Mouse (Mus musculus) liver, postnatal 0 days (tissue): ENCODE data around the gene Slc35e4.

Experiments
- CTCF ChIP-seq: sonication (generic); IDR thresholded peaks from 2 replicates; pipeline ENCODE4 v1.5.1; 2016; ENCODE audit warnings: antibody characterized with exemption, low read depth
- EP300 ChIP-seq: IDR thresholded peaks from 2 replicates; pipeline ENCODE4 v1.6.1; 2016; ENCODE audit warnings: antibody characterized with exemption, low read depth, mild to moderate bottlenecking

DNA sequence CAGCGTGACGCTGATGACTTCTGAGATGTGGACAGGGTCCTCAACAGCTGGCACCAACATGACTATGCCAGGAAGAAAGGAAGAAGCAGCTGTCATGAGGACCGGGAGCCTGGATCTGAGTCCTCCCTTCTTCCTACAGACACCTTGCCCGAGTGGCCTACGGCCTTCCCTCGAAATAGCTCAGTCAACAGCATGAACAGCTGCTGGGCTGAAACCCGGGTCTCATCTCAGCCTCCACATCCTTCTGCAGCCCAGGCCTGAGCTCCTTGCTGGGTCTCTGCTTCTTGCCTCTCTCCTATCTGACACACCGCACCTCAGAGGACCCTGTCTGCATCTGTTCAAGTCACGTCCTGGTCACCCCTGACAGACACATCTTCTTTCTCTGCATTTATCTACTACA, 7.7 kb upstream of the Slc35e4 start:
- TF ChIP-seq CTCF (no peak), EP300 (no peak)
